Comparison of ENCODE assay signal across 36 mouse cellular contexts in genomic region chr11:4121691-4122090, GRCm38 (mm10).
"Had no signal": no experiment of that assay in that cellular context is flagged by ENCODE, and none has a peak within 500 bp of the region (broad histone marks: within the 10 kb centered on the region; RNA-seq: fewer than 3 reads in every experiment).

No protein-coding gene starts in this region.

- H3K36me3 ChIP-seq: heart, embryonic 10.5 days; heart, embryonic 12.5 days; heart, embryonic 13.5 days; heart, embryonic 15.5 days; hindbrain, embryonic 10.5 days; hindbrain, embryonic 12.5 days; hindbrain, embryonic 13.5 days; hindbrain, embryonic 15.5 days; intestine, embryonic 15.5 days; kidney, embryonic 15.5 days had no signal

- H3K4me2 ChIP-seq: heart, embryonic 11.5 days; heart, embryonic 12.5 days; heart, embryonic 13.5 days; heart, embryonic 15.5 days; hindbrain, embryonic 12.5 days; hindbrain, embryonic 13.5 days; hindbrain, embryonic 14.5 days; hindbrain, embryonic 15.5 days; intestine, embryonic 15.5 days; kidney, embryonic 15.5 days had no signal

- ATAC-seq: hindbrain, embryonic 16.5 days; hindbrain, postnatal 0 days; inflammation-experienced regulatory T-cells, adult 6 months; intestine, embryonic 15.5 days; intestine, embryonic 16.5 days; intestine, postnatal 0 days had no signal

- H3K27me3 ChIP-seq: hindbrain, embryonic 15.5 days had no signal

- H3K27ac ChIP-seq: heart, adult 2 months; heart, embryonic 10.5 days; heart, embryonic 13.5 days; heart, embryonic 15.5 days; hindbrain, embryonic 10.5 days; hindbrain, embryonic 12.5 days; hindbrain, embryonic 13.5 days; hindbrain, embryonic 14.5 days; hindbrain, embryonic 15.5 days; hindbrain, postnatal 0 days; intestine, embryonic 15.5 days; kidney, embryonic 15.5 days; kidney, postnatal 0 days; layer of hippocampus, adult 2 months had no signal

- H3K9me3 ChIP-seq: heart, embryonic 10.5 days; heart, embryonic 15.5 days; hindbrain, embryonic 15.5 days; intestine, embryonic 15.5 days had no signal

- H3K9ac ChIP-seq: heart, embryonic 12.5 days; heart, embryonic 13.5 days; heart, embryonic 15.5 days; hindbrain, embryonic 12.5 days; hindbrain, embryonic 13.5 days; hindbrain, embryonic 14.5 days; hindbrain, embryonic 15.5 days; intestine, embryonic 15.5 days; kidney, embryonic 15.5 days had no signal

- H3K4me3 ChIP-seq: heart, adult 2 months; heart, embryonic 10.5 days; heart, embryonic 12.5 days; heart, embryonic 13.5 days; heart, embryonic 15.5 days; hindbrain, embryonic 10.5 days; hindbrain, embryonic 12.5 days; hindbrain, embryonic 13.5 days; hindbrain, embryonic 15.5 days; intestine, embryonic 15.5 days; kidney, embryonic 15.5 days; layer of hippocampus, adult 2 months had no signal

- DNase-seq: heart, adult 2 months; heart, postnatal 10 days; heart, postnatal 14 days; heart, postnatal 36 days; heart, postnatal 4 days; kidney, adult 11 months; kidney, adult 18-20 months; kidney, adult 2 months; kidney, adult 8-10 months; kidney, adult 9 months; kidney, postnatal 10 days; kidney, postnatal 14 days; kidney, postnatal 25 days; kidney, postnatal 36 days; kidney, postnatal 4 days; layer of hippocampus, adult 9-11 months; layer of hippocampus, postnatal 36 days had no signal
